Mouse (Mus musculus) ES-E14 (cell line): Measurements from ENCODE around the gene Otx1.

Experiments
- CHD2 ChIP-seq: IDR thresholded peaks from 2 replicates; pipeline ENCODE4 v1.6.1; 2014; ENCODE audit warnings: mild to moderate bottlenecking, low read depth, low read length, inconsistent platforms
- MAFK ChIP-seq: IDR thresholded peaks from 2 replicates; pipeline ENCODE4 v1.6.1; 2014; ENCODE audit warnings: mild to moderate bottlenecking, low read depth, low read length, inconsistent platforms; ENCODE audit not compliant: insufficient read depth
- ZC3H11A ChIP-seq: IDR thresholded peaks from 2 replicates; pipeline ENCODE4 v1.6.1; 2012; ENCODE audit warnings: low read depth, mild to moderate bottlenecking, inconsistent platforms, low read length, borderline replicate concordance
- ZNF384 ChIP-seq: IDR thresholded peaks from 2 replicates; pipeline ENCODE4 v1.6.1; 2012; ENCODE audit warnings: low read depth, low read length, inconsistent platforms

DNA sequence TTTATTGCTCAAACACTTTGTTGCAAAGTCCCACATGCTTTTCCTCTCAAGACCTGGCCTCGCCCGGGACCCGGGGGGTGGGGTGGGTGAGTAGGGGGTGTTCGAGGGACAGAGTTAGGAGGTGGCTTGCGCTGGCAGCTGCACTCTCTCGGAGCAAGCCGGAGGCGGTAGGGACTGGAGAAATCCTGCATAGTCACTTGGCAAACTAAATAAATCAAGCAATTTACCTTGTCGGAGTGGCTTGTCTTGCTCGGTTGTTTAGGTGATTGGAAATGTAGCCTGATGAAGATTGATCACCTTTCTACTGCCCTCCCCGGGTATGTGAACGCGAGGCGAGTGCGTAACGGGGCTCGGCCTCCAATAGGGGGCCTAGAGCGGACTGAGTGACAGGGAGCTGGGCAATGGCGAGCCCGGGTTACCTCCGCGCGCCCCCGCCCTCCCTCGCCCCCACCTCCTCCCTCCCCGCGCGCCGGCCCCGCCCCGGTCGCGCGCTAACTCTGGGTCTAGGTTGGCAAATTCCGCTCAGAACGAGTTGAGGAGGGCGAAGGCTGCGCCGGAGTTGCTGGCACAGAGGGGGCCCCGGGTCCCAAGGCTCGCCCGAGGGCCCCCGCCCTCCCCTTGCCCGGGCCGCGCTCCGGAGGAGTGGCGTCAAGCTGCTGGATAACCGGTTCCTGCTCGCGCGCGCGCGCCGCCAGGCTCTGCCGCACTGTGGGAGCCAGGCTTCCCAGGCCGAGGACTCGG, 1.2 kb downstream of the Otx1 start:
- TF ChIP-seq MAFK (no peak), ZC3H11A (no peak), CHD2 (no peak), ZNF384 (no peak)
